Mouse (Mus musculus) erythroid progenitor cell, adult 5-6 weeks (primary cell): Measurements from ENCODE around the gene Aprt. TPM values are rescaled to one million over a fixed set of nuclear protein-coding genes. Genes with fewer than 3 reads are reported as not detected.

Experiments
- ATAC-seq: replicated peaks from 2 replicates; pipeline ENCODE4 v1.8.0; 2016; ENCODE audit warnings: moderate number of reproducible peaks, mild to moderate bottlenecking, moderate TSS enrichment, inconsistent platforms; ENCODE audit not compliant: poor library complexity, low FRiP score, severe bottlenecking
- total RNA-seq, 2 experiments: library from RNA; stranded (forward) in 1 of 2; stranded (reverse) in 1 of 2; fragments of 150-400 nt in 1 of 2; fragments of 186-747, 209-891 nt in 1 of 2; gene quantifications; 2 replicates each; pipeline versions ENCODE4 v1.2.3 to v1.2.4; 2015 to 2017; ENCODE audit warnings: low replicate concordance in 2 of 2

Aprt gene
- total RNA-seq, 2 experiments from 2014 or later, result 12.3 to 39.4 TPM

DNA sequence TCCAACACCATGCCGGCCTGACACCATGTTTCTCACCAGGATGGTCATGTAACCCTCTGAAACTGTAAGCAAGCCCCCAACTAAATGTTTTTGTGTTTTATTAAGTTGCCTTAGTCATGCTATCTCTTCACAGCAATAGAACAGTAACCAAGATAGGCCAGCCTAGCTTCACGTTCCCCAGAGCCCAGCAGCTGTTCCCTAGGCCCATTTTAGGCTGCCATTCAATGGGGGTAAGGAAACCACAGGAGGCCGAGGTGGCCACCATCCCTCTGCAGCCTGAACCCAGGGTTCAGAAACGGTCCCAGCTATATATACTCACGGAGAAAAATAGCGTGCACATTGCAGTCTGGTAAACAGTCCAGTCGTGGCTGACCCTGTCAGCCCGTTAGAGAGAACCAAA, 32.6 kb downstream of the Aprt start:
- ATAC-seq, result no peak

- ATAC-seq, result peak; percentile 43
Measured at GRCm38 (mm10) chr8:122538310-122539076, 38.2 kb downstream of the Aprt start.

DNA sequence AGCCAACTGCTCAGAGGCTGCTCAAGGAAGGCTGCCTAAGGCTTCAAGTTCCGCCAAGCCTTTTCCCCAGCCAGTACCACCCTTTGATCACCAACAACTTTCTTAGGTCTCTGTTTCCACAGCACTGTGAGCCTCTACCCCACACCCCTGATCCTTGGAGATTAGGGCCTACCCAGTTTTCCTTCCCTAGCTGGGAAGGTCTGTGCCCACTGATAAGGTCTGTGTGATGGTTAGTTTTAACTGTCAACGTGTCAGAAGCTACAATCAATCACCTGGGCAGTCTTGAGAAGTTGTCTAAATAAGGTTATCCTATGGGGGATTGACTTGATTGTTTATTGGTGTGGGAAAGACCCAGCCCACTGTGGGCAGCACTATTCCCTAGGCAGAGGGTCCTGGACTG, 38.9 kb downstream of the Aprt start:
- ATAC-seq, result peak; percentile 86

- peak; percentile 44; the same call in 1 of the 2 replicates for ATAC-seq
Measured at GRCm38 (mm10) chr8:122537033-122537432, 39.7 kb downstream of the Aprt start.

DNA sequence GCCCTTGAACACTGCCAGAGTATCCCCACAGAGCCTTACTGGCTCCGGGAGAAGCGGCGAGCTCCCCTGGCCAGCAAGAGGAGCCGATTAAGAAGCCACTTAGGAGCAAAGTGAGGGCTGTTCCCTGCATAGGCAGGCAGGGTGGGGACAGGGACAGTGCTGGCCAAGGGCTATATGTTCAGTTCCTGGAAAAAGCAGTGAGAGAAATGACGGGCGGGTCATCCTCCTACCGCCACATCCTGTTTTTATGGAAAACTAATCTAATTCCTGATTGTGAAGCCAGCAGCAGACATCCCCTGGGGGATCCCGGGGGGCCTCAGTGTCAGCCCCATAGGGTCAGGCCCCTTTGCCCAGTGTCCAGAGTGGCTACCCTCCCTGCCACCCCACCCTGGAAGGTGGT, 45.4 kb downstream of the Aprt start:
- no peak for ATAC-seq

- ATAC-seq, result no peak
Measured at GRCm38 (mm10) chr8:122529159-122529558, 47.5 kb downstream of the Aprt start.

- no peak for ATAC-seq
Measured at GRCm38 (mm10) chr8:122527937-122528336, 48.8 kb downstream of the Aprt start.

DNA sequence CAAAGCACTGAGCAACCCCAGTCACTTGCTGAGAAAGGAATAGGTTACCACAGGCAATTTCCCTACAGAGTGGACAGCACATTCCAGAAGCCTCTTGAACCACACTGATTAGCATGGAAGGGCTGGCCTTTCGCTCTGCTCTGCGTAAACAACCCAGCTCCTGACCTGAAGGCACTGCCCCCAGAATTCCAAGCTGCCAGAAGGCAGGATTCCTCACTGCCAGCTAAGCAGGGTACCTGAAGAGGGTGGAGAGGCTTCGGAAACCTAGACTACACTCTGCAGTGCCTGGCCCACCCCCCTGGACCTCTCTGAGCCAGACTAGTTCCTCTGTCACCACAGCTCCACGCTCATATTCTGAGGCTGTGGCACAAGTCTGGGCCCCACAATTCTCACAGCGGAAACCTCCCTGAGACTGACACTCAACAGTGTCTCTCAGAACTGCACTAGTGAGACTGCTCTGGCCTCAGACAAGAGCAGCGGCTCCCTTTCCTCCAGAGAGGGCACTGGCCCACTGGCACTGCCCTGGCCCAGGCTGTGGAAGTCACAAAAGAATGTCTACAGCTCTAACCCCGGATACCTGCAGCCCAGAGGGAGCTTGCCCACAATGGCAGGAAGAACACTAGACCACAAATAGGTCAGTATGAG, 50.1 kb downstream of the Aprt start:
- ATAC-seq, result no peak

- no peak for ATAC-seq
Measured at GRCm38 (mm10) chr8:122526084-122526483, 50.6 kb downstream of the Aprt start.

GRCm38 (mm10) chr8:122525004-122525403, 51.7 kb downstream of the Aprt start:
- ATAC-seq, result 0 out of 2 replicates have a peak, but pooled peaks have one; percentile 7

Other genes starting within 250 kb of the Aprt start
- gene Trhr2, start 216.2 kb downstream of the Aprt start, total RNA-seq (2015; ENCODE audit: low replicate concordance), result not detected in 2 replicates
- gene Trhr2, start 216.2 kb downstream of the Aprt start, total RNA-seq (2017; ENCODE audit: low replicate concordance), result not detected in 2 replicates
- gene Zc3h18, start 200.3 kb downstream of the Aprt start, total RNA-seq (2015; ENCODE audit: low replicate concordance), result 32.3 and 32.8 TPM in 2 replicates
- 57.9 and 58.0 TPM in 2 replicates for gene Zc3h18, start 200.3 kb downstream of the Aprt start, total RNA-seq (2017; ENCODE audit: low replicate concordance)
- not detected in 2 replicates for gene Il17c, start 154.9 kb downstream of the Aprt start, total RNA-seq (2015; ENCODE audit: low replicate concordance)
- gene Il17c, start 154.9 kb downstream of the Aprt start, total RNA-seq (2017; ENCODE audit: low replicate concordance), result not detected in 2 replicates
- gene Cyba, start 144.0 kb downstream of the Aprt start, total RNA-seq (2015; ENCODE audit: low replicate concordance), result 73.9 and 89.3 TPM in 2 replicates
- gene Cyba, start 144.0 kb downstream of the Aprt start, total RNA-seq (2017; ENCODE audit: low replicate concordance), result 35.7 TPM in 2 replicates
- gene Mvd, start 133.5 kb downstream of the Aprt start, total RNA-seq (2015; ENCODE audit: low replicate concordance), result not detected in 2 replicates
- 1.8 and 2.1 TPM in 2 replicates for gene Mvd, start 133.5 kb downstream of the Aprt start, total RNA-seq (2017; ENCODE audit: low replicate concordance)
- gene Snai3, start 116.2 kb downstream of the Aprt start, total RNA-seq (2015; ENCODE audit: low replicate concordance), result not detected in 2 replicates
- not detected in 2 replicates for gene Snai3, start 116.2 kb downstream of the Aprt start, total RNA-seq (2017; ENCODE audit: low replicate concordance)
- gene Rnf166, start 100.8 kb downstream of the Aprt start, total RNA-seq (2015; ENCODE audit: low replicate concordance), result 15.5 and 20.9 TPM in 2 replicates
- gene Rnf166, start 100.8 kb downstream of the Aprt start, total RNA-seq (2017; ENCODE audit: low replicate concordance), result 6.8 and 12.5 TPM in 2 replicates
- 7.1 and 9.7 TPM in 2 replicates for gene Ctu2, start 100.8 kb downstream of the Aprt start, total RNA-seq (2015; ENCODE audit: low replicate concordance)
- gene Ctu2, start 100.8 kb downstream of the Aprt start, total RNA-seq (2017; ENCODE audit: low replicate concordance), result 0.23 and 0.51 TPM in 2 replicates
- gene Piezo1, start 25.6 kb downstream of the Aprt start, total RNA-seq (2015; ENCODE audit: low replicate concordance), result 32.1 and 43.2 TPM in 2 replicates
- 31.8 and 52.9 TPM in 2 replicates for gene Piezo1, start 25.6 kb downstream of the Aprt start, total RNA-seq (2017; ENCODE audit: low replicate concordance)
- 55.5 and 65.8 TPM in 2 replicates for gene Cdt1, start 8.9 kb downstream of the Aprt start, total RNA-seq (2015; ENCODE audit: low replicate concordance)
- 33.0 and 77.8 TPM in 2 replicates for gene Cdt1, start 8.9 kb downstream of the Aprt start, total RNA-seq (2017; ENCODE audit: low replicate concordance)
- gene Galns, start 34.6 kb upstream of the Aprt start, total RNA-seq (2015; ENCODE audit: low replicate concordance), result 4.6 and 24.5 TPM in 2 replicates
- gene Galns, start 34.6 kb upstream of the Aprt start, total RNA-seq (2017; ENCODE audit: low replicate concordance), result 4.2 and 5.0 TPM in 2 replicates
- 18.0 and 43.2 TPM in 2 replicates for gene Trappc2l, start 34.7 kb upstream of the Aprt start, total RNA-seq (2015; ENCODE audit: low replicate concordance)
- gene Trappc2l, start 34.7 kb upstream of the Aprt start, total RNA-seq (2017; ENCODE audit: low replicate concordance), result 1.8 and 5.9 TPM in 2 replicates
- not detected in 2 replicates for gene Pabpn1l, start 45.8 kb upstream of the Aprt start, total RNA-seq (2015; ENCODE audit: low replicate concordance)
- not detected in 2 replicates for gene Pabpn1l, start 45.8 kb upstream of the Aprt start, total RNA-seq (2017; ENCODE audit: low replicate concordance)
- 4.0 and 16.8 TPM in 2 replicates for gene Cbfa2t3, start 122.2 kb upstream of the Aprt start, total RNA-seq (2015; ENCODE audit: low replicate concordance)
- gene Cbfa2t3, start 122.2 kb upstream of the Aprt start, total RNA-seq (2017; ENCODE audit: low replicate concordance), result 1.5 and 7.6 TPM in 2 replicates
- 1.4 and 1.7 TPM in 2 replicates for gene Acsf3, start 198.6 kb upstream of the Aprt start, total RNA-seq (2015; ENCODE audit: low replicate concordance)
- gene Acsf3, start 198.6 kb upstream of the Aprt start, total RNA-seq (2017; ENCODE audit: low replicate concordance), result 1.2 and 2.3 TPM in 2 replicates